Mouse (Mus musculus) intestine, embryonic 14.5 days (tissue): Measurements from ENCODE around the gene Carmil1. TPM values are rescaled to one million over a fixed set of nuclear protein-coding genes. Genes with fewer than 3 reads are reported as not detected.
A peak's percentile ranks its signal among the peaks of the same experiment; 100 is the strongest.

Experiments used
- ATAC-seq: fragments of 200-750 bp; cut with Nextera tagmentation; replicated peaks from 2 replicates; pipeline ENCODE4 v1.8.0; 2017; ENCODE audit warnings: low read depth, moderate number of reproducible peaks, moderate TSS enrichment, moderate library complexity; ENCODE audit not compliant: low FRiP score, low TSS enrichment
- DNase-seq: peaks from one replicate; pipeline ENCODE4 v3.0.0-alpha.2; 2018; ENCODE audit warnings: low spot score
- H3K27ac ChIP-seq: fragments of 300-500 bp; sonication (generic); 2 replicates; pipeline ENCODE4 v1.5.1; 2014; ENCODE audit warnings: low read depth, mild to moderate bottlenecking, control low read depth
- H3K27me3 ChIP-seq: fragments of 300-500 bp; sonication (generic); replicated peaks from 2 replicates; pipeline ENCODE4 v1.6.1; 2014; ENCODE audit warnings: low read length, control low read depth; ENCODE audit not compliant: control insufficient read depth, insufficient read depth
- H3K36me3 ChIP-seq: fragments of 300-500 bp; sonication (generic); 2 replicates; pipeline ENCODE4 v1.6.1; 2014; ENCODE audit warnings: low read length, control low read depth; ENCODE audit not compliant: control insufficient read depth, insufficient read depth
- H3K4me1 ChIP-seq: fragments of 300-500 bp; sonication (generic); replicated peaks from 2 replicates; pipeline ENCODE4 v1.6.1; 2014; ENCODE audit warnings: low read length, control low read depth, mixed read lengths; ENCODE audit not compliant: control insufficient read depth, insufficient read depth
- H3K4me2 ChIP-seq: fragments of 300-500 bp; sonication (generic); 2 replicates; pipeline ENCODE4 v1.6.1; 2014; ENCODE audit warnings: low read length
- H3K4me3 ChIP-seq: fragments of 300-500 bp; sonication (generic); 2 replicates; pipeline ENCODE4 v1.5.1; 2014; ENCODE audit warnings: low read depth, low read length, control low read depth, mixed read lengths
- H3K9ac ChIP-seq: fragments of 300-500 bp; sonication (generic); 2 replicates; pipeline ENCODE4 v1.6.1; 2014; ENCODE audit warnings: mild to moderate bottlenecking, low read length
- H3K9me3 ChIP-seq: fragments of 300-500 bp; sonication (generic); 2 replicates; pipeline ENCODE4 v1.6.1; 2016; ENCODE audit warnings: low read length, control low read depth; ENCODE audit not compliant: control insufficient read depth
- WGBS: fragments of 180-500 bp; shearing (Covaris S2); extraction: QIAGEN DNeasy Blood & Tissue Kit; methylation state at CpG from one replicate; pipeline ENCODE4 v1.1.7; 2014; 5-methylcytosine and 5-hydroxymethylcytosine counted together
- polyA plus RNA-seq: library from polyadenylated mRNA; unstranded; fragments of >200 nt; fragmentation: Nextera tagmentation; extraction: Ambion mirVana; gene quantifications from 2 replicates; pipeline ENCODE4 v1.2.1, GENCODE M21; 2014

Gene Carmil1
- polyA plus RNA-seq, 1 experiment from 2014 or later, result 43.5 TPM

- H3K27ac ChIP-seq, result no peak overlapping the region
- no peak for DNase-seq
- 87% methylated on average over 3 of the region's 3 CpGs for WGBS
- H3K9me3 ChIP-seq, result no peaks in the 10 kb centered on the region
- H3K9ac ChIP-seq, result no peak overlapping the region
- H3K4me2 ChIP-seq, result no peak overlapping the region
- no peaks in the 10 kb centered on the region for H3K27me3 ChIP-seq
- ATAC-seq, result no peak
- no peak overlapping the region for H3K4me3 ChIP-seq
- no peaks in the 10 kb centered on the region for H3K4me1 ChIP-seq
- no peaks in the 10 kb centered on the region for H3K36me3 ChIP-seq
Observed at GRCm38 (mm10) chr13:24185641-24186040, 95.0 kb downstream of the Carmil1 start.

DNA sequence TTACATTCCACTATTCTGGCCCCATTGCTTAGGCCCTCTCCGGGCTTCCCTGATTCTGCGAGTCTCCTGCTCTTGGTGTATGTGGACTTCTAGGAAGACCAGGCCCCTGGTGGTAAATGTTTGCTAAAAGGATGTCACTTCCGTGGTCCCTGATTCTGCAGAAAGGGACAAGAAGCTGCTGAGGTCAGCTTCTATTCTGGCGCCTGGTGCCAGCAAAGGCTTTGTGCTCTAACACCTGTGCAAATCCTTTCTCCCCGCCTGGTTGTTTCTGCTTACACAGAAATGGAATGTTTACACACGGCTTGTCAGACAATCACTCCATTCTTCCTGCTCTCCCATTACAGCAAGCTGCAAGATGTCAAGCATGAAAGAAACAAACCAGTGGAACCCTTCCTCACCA lies 97.7 kb downstream of the Carmil1 start:
- H3K4me1 ChIP-seq, result no peaks in the 10 kb centered on the region
- H3K4me3 ChIP-seq, result no peak overlapping the region
- H3K36me3 ChIP-seq, result no peaks in the 10 kb centered on the region
- H3K27me3 ChIP-seq, result no peaks in the 10 kb centered on the region
- ATAC-seq (no peak), DNase-seq (peak; percentile 58)
- H3K4me2 ChIP-seq, result no peak overlapping the region
- no peak overlapping the region for H3K9ac ChIP-seq
- 28% methylated on average over 6 of the region's 6 CpGs for WGBS
- H3K9me3 ChIP-seq, result no peaks in the 10 kb centered on the region
- peak overlapping the region; percentile 54 for H3K27ac ChIP-seq

GRCm38 (mm10) chr13:24179538-24179937 lies 101.1 kb downstream of the Carmil1 start:
- no peak for DNase-seq
- no peaks in the 10 kb centered on the region for H3K9me3 ChIP-seq
- no peak overlapping the region for H3K4me2 ChIP-seq
- ATAC-seq, result no peak
- no peak overlapping the region for H3K9ac ChIP-seq
- 89% methylated on average over 10 of the region's 10 CpGs for WGBS
- no peaks in the 10 kb centered on the region for H3K27me3 ChIP-seq
- no peaks in the 10 kb centered on the region for H3K36me3 ChIP-seq
- no peaks in the 10 kb centered on the region; the same call in 1 of the 2 replicates for H3K4me1 ChIP-seq
- no peak overlapping the region for H3K4me3 ChIP-seq
- no peak overlapping the region for H3K27ac ChIP-seq

DNA sequence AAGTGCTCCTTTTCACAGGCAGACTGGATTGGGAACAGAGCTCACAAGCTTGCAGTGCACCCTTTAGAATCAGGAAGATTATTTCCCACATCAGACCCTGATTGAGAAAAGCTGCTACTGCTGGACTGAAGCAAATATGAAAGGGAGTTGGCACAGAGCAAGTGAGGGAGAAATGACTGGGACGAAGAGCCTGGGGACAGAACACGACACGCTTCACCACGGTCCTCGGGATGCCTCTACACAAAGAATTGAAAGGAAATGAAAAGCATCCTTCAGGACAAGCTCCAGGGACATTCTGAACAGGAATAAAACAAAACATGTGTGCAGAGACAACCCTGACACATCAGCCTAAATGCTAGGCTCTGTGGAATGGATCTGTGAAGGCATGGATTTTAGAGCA lies 103.0 kb downstream of the Carmil1 start:
- 85% methylated on average over 5 of the region's 5 CpGs for WGBS
- Histone ChIP-seq H3K9ac (no peak overlapping the region), H3K27ac (no peak overlapping the region), H3K4me3 (no peak overlapping the region), H3K4me1 (no peaks in the 10 kb centered on the region; the same call in 1 of the 2 replicates), H3K27me3 (no peaks in the 10 kb centered on the region), H3K36me3 (no peaks in the 10 kb centered on the region), H3K9me3 (no peaks in the 10 kb centered on the region), H3K4me2 (no peak overlapping the region)
- ATAC-seq (no peak), DNase-seq (no peak)

DNA sequence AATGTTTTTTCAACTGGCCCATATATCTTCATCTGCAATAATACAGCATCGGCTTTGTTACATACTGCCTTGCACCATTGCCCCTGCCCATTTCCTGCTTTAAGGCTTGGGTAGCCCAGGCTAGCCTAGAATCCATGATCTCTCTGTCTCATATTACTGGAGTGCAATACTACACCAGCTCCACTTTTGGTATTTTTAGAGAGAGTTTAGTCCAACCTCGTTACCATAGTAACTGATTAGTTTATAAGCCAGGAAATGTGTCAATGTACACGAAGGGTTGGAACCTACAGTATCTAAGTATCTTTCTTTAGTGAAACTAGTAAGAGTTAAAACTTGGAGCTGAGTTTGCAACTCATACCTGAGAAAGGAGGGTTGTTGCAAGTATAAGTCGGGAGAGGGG lies 103.8 kb downstream of the Carmil1 start:
- no peak for ATAC-seq
- H3K9ac ChIP-seq, result no peak overlapping the region
- no peak overlapping the region for H3K4me3 ChIP-seq
- no peaks in the 10 kb centered on the region for H3K27me3 ChIP-seq
- no peak overlapping the region for H3K27ac ChIP-seq
- 66% methylated on average over 4 of the region's 4 CpGs for WGBS
- no peak for DNase-seq
- H3K4me2 ChIP-seq, result no peak overlapping the region
- no peaks in the 10 kb centered on the region; the same call in 1 of the 2 replicates for H3K4me1 ChIP-seq
- no peaks in the 10 kb centered on the region for H3K36me3 ChIP-seq
- no peaks in the 10 kb centered on the region for H3K9me3 ChIP-seq

GRCm38 (mm10) chr13:24169658-24170057 lies 110.9 kb downstream of the Carmil1 start:
- Histone ChIP-seq H3K4me1 (no peaks in the 10 kb centered on the region), H3K27ac (no peak overlapping the region), H3K4me3 (no peak overlapping the region), H3K27me3 (no peaks in the 10 kb centered on the region), H3K9me3 (no peaks in the 10 kb centered on the region), H3K4me2 (no peak overlapping the region), H3K9ac (no peak overlapping the region), H3K36me3 (0 out of 2 replicates have a peak, but pooled peaks cover 2% of the 10 kb centered on the region)
- 86% methylated on average over 1 of the region's 1 CpGs for WGBS
- DNase-seq (no peak), ATAC-seq (no peak)

GRCm38 (mm10) chr13:24163368-24163767 lies 117.2 kb downstream of the Carmil1 start:
- Histone ChIP-seq H3K27ac (no peak overlapping the region), H3K27me3 (no peaks in the 10 kb centered on the region), H3K36me3 (0 out of 2 replicates have a peak, but pooled peaks cover 6% of the 10 kb centered on the region), H3K4me2 (no peak overlapping the region), H3K4me1 (no peaks in the 10 kb centered on the region), H3K9ac (no peak overlapping the region), H3K9me3 (no peaks in the 10 kb centered on the region), H3K4me3 (no peak overlapping the region)
- no peak for ATAC-seq
- WGBS, result 92% methylated on average over 1 of the region's 1 CpGs
- no peak for DNase-seq

GRCm38 (mm10) chr13:24161105-24161504 lies 119.5 kb downstream of the Carmil1 start:
- ATAC-seq (no peak), DNase-seq (no peak)
- H3K27ac ChIP-seq, result no peak overlapping the region
- H3K9me3 ChIP-seq, result no peaks in the 10 kb centered on the region
- H3K4me3 ChIP-seq, result no peak overlapping the region
- no peaks in the 10 kb centered on the region for H3K4me1 ChIP-seq
- H3K36me3 ChIP-seq, result 0 out of 2 replicates have a peak, but pooled peaks cover 6% of the 10 kb centered on the region
- H3K4me2 ChIP-seq, result no peak overlapping the region
- H3K27me3 ChIP-seq, result no peaks in the 10 kb centered on the region
- no peak overlapping the region for H3K9ac ChIP-seq
- 80% methylated on average over 4 of the region's 4 CpGs for WGBS

DNA sequence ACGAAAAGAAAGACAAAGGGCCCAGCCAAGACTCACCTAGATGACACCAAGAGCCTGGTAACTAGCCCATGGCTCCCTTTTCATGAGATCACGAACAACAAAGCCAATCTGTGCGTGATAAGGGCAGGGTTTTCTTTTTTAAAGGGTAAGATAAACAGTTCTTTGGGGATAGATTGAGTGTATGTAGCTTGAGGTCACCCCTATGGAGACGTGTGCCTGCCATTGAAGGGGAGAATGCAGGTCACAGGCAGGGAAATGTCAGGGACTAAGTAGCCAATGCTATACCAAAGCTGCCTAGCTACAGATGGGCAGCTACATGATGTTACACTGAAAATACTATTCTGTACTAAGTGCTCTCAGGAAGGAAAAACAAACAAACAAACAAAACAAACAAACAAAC lies 120.6 kb downstream of the Carmil1 start:
- 69% methylated on average over 4 of the region's 4 CpGs for WGBS
- Histone ChIP-seq H3K9me3 (no peaks in the 10 kb centered on the region), H3K27me3 (no peaks in the 10 kb centered on the region), H3K4me1 (no peaks in the 10 kb centered on the region), H3K4me3 (no peak overlapping the region), H3K36me3 (0 out of 2 replicates have a peak, but pooled peaks cover 6% of the 10 kb centered on the region), H3K4me2 (no peak overlapping the region), H3K9ac (no peak overlapping the region), H3K27ac (no peak overlapping the region)
- no peak for ATAC-seq
- no peak for DNase-seq
